Mouse (Mus musculus) lung, embryonic 15.5 days (tissue): ENCODE results near the gene Pde8a. TPM values are rescaled to one million over a fixed set of nuclear protein-coding genes. Genes with fewer than 3 reads are reported as not detected.

Experiments used
- ATAC-seq: fragments of 200-750 bp; cut with Nextera tagmentation; 2 replicates; pipeline ENCODE4 v1.8.0; 2017; ENCODE audit warnings: moderate number of reproducible peaks, borderline replicate concordance; ENCODE audit not compliant: low FRiP score, low TSS enrichment; ENCODE audit errors: extremely low read depth
- H3K27ac ChIP-seq: fragments of 300-500 bp; sonication (generic); 2 replicates; pipeline ENCODE4 v1.5.1; 2015; ENCODE audit warnings: moderate library complexity, mild to moderate bottlenecking, inconsistent platforms
- H3K27me3 ChIP-seq: fragments of 300-500 bp; sonication (generic); 2 replicates; pipeline ENCODE4 v1.6.1; 2015; ENCODE audit warnings: inconsistent platforms
- H3K36me3 ChIP-seq: fragments of 300-500 bp; sonication (generic); 2 replicates; pipeline ENCODE4 v1.6.1; 2015; ENCODE audit warnings: inconsistent platforms
- H3K4me1 ChIP-seq: fragments of 300-500 bp; sonication (generic); 2 replicates; pipeline ENCODE4 v1.6.1; 2015; ENCODE audit warnings: inconsistent platforms
- H3K4me2 ChIP-seq: fragments of 300-500 bp; sonication (generic); 2 replicates; pipeline ENCODE4 v1.6.1; 2015; ENCODE audit warnings: inconsistent platforms, mild to moderate bottlenecking, moderate library complexity
- H3K4me3 ChIP-seq: fragments of 300-500 bp; sonication (generic); 2 replicates; pipeline ENCODE4 v1.5.1; 2015; ENCODE audit warnings: mild to moderate bottlenecking, inconsistent platforms
- H3K9ac ChIP-seq: fragments of 300-500 bp; sonication (generic); 2 replicates; pipeline ENCODE4 v1.6.1; 2015; ENCODE audit warnings: inconsistent platforms
- H3K9me3 ChIP-seq: fragments of 300-500 bp; sonication (generic); 2 replicates; pipeline ENCODE4 v1.6.1; 2016; ENCODE audit warnings: inconsistent platforms
- WGBS: fragments of 180-500 bp; shearing (Covaris S2); methylation state at CpG from one replicate; pipeline ENCODE4 v1.1.7; 2015; 5-methylcytosine and 5-hydroxymethylcytosine counted together
- polyA plus RNA-seq: library from polyadenylated mRNA; unstranded; fragments of >200 nt; fragmentation: Nextera tagmentation; extraction: Ambion mirVana; gene quantifications from 2 replicates; pipeline ENCODE4 v1.2.1, GENCODE M21; 2015

Pde8a gene
- polyA plus RNA-seq, 1 experiment from 2014 or later, result 5.1 TPM

DNA sequence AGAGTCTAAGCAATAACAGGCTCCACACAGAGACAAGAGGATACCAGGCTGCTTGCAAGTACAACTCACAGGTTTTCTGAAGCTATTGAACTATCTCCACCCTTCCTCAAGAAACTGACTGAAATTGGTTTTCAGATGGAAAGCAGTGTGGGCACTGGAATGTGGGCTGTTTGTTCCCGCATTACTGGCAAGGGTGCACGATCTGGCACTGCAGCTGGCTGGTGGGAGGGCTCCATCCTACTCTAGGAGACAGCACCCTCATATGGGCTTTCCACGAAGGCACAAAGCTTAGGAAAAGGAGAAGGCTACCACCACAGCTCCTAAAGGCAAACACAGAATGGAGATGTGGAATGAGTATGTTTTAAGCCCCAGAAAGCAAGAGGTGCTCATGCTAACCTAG, 156.3 kb downstream of the Pde8a start:
- WGBS, result 45% methylated on average over 3 of the region's 3 CpGs
- ATAC-seq, result no peak
- H3K4me1 ChIP-seq, result no peaks in the 10 kb centered on the region
- no peak overlapping the region for H3K4me3 ChIP-seq
- H3K9ac ChIP-seq, result no peak overlapping the region
- no peaks in the 10 kb centered on the region for H3K9me3 ChIP-seq
- no peak overlapping the region for H3K4me2 ChIP-seq
- no peaks in the 10 kb centered on the region for H3K36me3 ChIP-seq
- H3K27ac ChIP-seq, result no peak overlapping the region
- H3K27me3 ChIP-seq, result peaks cover 10% of the 10 kb centered on the region

DNA sequence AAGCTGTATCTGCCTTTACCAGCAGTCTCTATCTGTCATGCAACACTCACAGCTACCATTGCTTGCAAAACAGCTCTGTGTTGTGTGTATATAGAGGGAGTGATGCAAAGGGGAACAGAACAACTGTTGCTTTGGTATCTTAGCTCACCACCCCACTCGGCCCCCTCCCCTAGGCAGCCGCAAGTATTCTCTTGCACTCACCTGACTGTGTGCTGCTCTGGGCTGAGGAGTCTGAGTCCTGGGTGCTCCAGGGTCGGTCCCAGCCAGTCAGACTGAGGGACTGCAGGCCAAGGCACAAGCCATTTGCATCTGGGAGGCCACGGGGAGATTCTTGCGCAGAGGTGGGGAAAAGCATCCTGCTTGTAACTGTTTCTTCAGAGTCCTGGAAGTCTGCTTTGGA, 158.4 kb downstream of the Pde8a start:
- Histone ChIP-seq H3K27ac (no peak overlapping the region), H3K9ac (no peak overlapping the region), H3K27me3 (peaks cover 10% of the 10 kb centered on the region), H3K4me3 (no peak overlapping the region), H3K36me3 (no peaks in the 10 kb centered on the region), H3K4me1 (no peaks in the 10 kb centered on the region), H3K4me2 (no peak overlapping the region), H3K9me3 (no peaks in the 10 kb centered on the region)
- ATAC-seq, result no peak
- 11% methylated on average over 5 of the region's 5 CpGs for WGBS

DNA sequence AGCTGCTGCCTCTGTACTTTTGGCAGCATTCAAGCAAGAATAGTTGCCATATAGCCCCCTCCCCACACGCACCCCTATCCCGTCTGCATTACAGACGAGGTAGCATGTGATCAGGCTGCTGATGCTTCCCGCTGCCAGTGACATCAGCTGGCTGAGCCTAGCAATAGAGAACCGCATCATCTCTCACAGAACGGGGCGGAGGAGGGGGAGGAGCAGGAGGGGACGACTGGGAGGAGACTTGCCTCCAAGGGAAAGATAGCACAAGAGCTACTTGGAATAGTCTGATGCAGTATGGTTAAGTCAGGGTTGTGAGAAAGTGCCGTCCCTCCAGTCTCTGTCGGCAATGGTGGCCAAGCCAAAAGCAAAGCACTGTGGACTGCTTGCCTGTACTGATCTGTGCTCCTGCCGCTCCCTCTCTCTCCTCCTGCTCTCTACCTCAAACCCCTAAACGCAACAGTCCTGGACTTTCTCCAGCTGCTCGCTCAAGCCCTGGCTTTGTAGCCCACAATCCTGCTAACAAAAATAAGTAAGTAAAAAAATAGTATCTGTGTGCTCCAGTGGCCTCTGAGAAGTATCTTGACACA, 159.0 kb downstream of the Pde8a start:
- WGBS, result 6% methylated on average over 13 of the region's 13 CpGs
- H3K4me3 ChIP-seq, result no peak overlapping the region

GRCm38 (mm10) chr7:81379363-81379762, 166.0 kb downstream of the Pde8a start:
- Histone ChIP-seq H3K4me2 (no peak overlapping the region), H3K27ac (no peak overlapping the region), H3K27me3 (no peaks in the 10 kb centered on the region), H3K4me3 (no peak overlapping the region), H3K4me1 (no peaks in the 10 kb centered on the region), H3K9me3 (no peaks in the 10 kb centered on the region), H3K36me3 (no peaks in the 10 kb centered on the region), H3K9ac (no peak overlapping the region)
- ATAC-seq, result no peak
- 70% methylated on average over 1 of the region's 1 CpGs for WGBS

More for the DNA sequence above, 159.0 kb downstream of the Pde8a start:
- Histone ChIP-seq H3K36me3 (no peaks in the 10 kb centered on the region), H3K4me2 (peak overlapping the region; percentile 28), H3K4me1 (no peaks in the 10 kb centered on the region), H3K27ac (no peak overlapping the region), H3K9me3 (no peaks in the 10 kb centered on the region), H3K27me3 (peaks cover 10% of the 10 kb centered on the region), H3K9ac (no peak overlapping the region)
- peak; percentile 59; the same call in 1 of the 2 replicates for ATAC-seq

Other genes with a start within 250 kb of the Pde8a start
- gene Zfp592, start 219.9 kb upstream of the Pde8a start, polyA plus RNA-seq, result 11.5 and 14.1 TPM in 2 replicates
- gene Alpk3, start 156.0 kb upstream of the Pde8a start, polyA plus RNA-seq, result 0.84 and 1.2 TPM in 2 replicates
- 0.10 TPM in 1 of 2 replicates, not detected in the other for gene Slc28a1, start 98.8 kb upstream of the Pde8a start, polyA plus RNA-seq
- gene Rps17, start 131.7 kb downstream of the Pde8a start, polyA plus RNA-seq, result 1,194 and 1,258 TPM in 2 replicates
- gene Cpeb1, start 241.9 kb downstream of the Pde8a start, polyA plus RNA-seq, result 0.78 and 1.2 TPM in 2 replicates